Mouse (Mus musculus): ENCODE results near the gene Anapc15-ps.

Anapc15-ps gene

DNA sequence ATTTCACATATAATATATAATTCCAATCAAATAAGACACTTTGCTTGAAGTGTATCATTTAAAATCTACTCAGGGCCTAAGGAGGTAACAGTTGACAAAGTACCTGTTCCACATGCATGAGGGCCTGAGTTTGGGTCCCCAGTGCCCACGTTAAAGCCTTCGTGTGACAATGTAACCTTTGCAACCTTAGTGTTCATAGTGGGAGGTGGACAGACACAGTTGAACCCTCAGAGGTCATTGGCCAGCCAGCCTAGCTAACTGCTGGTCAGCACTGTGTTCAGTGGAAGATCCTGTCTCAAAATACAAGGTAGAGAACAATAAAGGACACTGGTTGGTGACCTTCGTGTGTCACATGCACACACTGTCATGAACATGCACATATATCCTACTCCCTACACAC lies 4.2 kb downstream of the Anapc15-ps start:
- no peak for DNase-seq (ENCODE audit: low spot score)

DNA sequence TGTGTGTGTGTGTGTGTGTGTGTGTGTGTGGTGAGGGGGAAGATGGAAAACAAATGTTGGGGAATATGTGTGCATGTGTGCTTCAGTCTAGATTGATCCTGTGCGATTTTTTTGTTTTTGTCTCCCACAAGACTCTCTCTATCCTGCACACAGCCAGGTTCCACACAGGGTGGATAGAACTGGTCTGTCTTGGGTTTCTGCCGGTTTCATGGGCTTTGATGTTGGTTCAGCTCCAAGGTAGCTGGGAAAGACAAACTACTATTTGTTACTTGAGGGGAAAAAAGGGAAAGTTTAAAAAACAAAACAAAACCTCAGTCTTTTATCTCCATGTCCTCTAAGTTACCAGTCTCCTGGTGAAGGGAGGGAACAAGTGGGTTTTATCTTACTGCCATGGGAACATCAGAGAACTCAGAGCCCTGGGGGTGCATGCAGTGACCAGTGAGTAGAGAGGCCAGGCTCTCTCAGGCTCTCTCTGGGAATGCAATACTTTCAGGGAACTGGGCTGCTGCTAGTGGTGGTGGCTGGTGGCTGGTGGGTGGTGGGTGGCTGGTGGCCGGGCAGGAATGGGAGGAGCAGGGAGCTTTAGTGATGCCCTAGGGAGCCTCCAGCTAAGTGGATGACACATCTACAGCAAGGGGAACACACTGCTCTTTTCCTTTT lies 5.8 kb downstream of the Anapc15-ps start:
- DNase-seq (ENCODE audit: low spot score) = no peak

DNA sequence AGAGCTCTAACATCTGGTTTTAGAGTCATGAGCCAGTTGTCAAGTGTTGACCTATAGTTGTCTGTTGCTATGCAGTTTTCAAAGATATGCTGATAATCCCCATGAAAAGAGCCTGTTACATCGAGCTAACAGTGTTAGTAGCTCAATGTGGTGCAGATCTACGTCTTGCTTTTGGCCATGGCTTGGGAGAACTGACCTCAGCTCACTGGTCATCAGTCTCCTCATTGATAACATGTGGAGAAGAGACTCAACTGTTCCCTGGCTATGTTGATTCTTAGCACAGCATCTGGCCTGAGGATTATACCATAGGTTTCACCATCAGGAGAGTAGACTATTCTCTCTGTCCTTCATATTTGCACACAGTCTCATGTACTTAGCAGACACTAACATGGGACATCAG lies 6.5 kb downstream of the Anapc15-ps start:
- no peak for DNase-seq (ENCODE audit: low spot score)

DNA sequence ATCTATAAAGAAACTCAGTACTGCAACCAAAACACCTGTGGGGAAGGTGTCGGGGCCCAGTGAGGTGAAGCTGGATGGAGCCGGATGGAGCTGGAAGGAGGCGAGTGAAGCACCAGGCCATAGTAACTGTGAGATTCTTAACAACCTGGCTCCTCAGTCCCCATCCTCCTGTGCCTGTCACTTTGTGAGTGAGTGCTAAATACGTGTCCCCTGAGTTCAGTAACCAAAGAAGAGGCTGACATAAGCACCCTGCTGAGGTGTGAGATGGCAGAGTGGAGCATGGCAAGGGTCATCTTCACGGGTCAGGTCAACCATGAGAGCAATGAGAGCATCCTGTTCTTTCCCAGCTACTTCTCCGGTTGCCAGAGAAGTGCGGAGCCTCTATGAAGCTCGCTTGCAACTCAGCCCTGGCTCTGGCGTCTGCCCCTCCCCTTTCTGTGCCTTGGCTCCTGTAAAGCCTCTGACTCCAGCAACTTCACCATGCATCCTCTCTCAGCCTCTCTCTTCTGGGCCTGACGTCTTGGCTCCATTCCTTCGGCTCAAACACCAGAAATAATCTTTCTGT lies 7.7 kb downstream of the Anapc15-ps start:
- no peak for DNase-seq (ENCODE audit: low spot score)

DNA sequence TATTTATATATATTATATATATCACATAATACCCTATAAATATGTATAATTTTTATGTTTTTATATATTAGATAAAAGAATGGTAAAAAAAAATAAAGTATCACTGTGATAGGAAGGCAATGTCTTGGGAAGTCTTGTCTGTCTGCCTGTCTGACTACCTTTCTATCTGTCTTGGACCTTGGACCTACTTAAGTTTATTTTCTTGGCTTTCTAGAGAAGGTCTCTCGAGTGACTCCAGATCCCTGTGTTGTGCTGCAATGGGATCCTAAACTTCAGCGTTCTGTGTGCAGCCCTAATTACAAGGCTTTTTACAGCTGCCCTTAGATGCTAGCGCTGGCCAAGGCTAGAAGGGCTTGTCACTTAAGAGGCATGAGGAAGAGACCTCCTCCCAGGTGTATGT lies 8.6 kb downstream of the Anapc15-ps start:
- no peak for DNase-seq (ENCODE audit: low spot score)

DNA sequence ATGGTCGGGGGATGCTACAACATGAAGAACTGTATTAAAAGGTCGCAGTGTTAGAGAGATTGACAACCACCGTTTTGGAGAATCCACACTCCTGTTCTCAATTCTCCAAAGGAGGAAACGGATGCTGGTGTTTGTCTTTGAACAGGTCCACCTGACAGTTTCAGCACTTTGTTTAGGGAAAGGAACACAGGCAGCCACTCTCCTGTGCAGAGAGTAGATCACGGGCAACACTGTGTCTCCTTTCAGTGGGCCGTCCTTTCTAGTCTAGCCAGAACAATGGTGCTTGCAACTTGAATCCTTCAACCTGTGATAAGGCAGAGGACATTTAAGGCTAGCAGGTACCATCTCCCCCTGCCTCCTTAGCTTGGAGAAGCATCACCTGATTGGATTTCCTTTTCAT lies 12.9 kb downstream of the Anapc15-ps start:
- no peak for DNase-seq (ENCODE audit: low spot score)

DNA sequence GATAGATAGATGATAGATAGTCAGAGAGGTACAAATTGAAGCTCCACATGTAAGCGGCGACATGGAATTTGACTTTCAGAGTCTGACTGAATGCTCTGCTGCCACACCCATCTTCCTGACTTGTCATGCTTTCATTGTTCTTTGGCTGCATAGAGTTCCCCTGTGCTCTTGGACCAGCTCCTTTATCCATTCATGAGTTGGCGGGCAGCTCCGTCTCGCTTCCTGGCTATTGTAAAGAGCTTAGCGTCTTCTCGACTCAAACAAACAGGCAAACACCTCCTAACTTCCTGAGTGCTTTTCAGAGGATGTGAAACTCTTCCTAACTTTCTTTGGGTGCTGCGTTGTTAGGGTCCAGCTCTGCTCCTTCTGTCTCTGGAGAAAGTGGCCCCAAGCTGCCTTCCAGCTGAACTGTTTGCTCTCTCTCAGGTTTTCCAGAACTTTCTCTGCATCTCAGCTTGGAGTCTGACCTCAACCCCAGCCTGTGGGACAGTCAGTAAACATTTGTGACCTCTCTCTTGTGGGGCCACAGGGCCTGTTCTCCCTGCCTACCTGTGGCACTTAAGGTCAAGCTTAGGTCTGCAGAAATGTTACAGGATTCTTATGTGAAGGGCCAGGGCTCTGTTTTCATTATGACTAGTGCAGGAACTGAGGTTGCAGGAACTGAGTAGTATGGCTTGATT lies 13.6 kb downstream of the Anapc15-ps start:
- no peak for DNase-seq (ENCODE audit: low spot score)

DNA sequence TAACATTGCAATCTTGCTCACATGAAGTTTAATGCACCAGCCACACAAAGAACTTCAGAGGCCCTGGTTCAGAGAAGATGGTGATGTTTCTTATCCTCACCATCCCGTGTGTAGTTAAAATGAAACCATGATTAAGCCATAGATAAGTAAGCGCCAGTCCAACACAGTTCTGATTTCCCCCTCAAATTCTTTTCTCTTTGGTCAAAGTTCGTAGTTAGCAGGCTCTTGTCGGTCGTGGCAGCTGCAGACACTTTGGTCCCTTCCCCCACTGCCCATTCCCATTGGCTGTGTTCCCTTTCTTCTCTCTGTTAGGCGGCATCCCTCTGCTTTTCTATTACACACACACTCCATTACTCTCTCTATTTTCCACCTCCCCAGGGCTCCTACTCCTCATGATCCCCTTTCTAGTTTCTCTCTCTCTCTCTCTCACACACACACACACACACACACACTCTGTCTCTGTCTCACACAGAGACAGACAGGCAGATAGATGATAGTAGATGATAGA lies 14.4 kb downstream of the Anapc15-ps start:
- no peak for DNase-seq (ENCODE audit: low spot score)

DNA sequence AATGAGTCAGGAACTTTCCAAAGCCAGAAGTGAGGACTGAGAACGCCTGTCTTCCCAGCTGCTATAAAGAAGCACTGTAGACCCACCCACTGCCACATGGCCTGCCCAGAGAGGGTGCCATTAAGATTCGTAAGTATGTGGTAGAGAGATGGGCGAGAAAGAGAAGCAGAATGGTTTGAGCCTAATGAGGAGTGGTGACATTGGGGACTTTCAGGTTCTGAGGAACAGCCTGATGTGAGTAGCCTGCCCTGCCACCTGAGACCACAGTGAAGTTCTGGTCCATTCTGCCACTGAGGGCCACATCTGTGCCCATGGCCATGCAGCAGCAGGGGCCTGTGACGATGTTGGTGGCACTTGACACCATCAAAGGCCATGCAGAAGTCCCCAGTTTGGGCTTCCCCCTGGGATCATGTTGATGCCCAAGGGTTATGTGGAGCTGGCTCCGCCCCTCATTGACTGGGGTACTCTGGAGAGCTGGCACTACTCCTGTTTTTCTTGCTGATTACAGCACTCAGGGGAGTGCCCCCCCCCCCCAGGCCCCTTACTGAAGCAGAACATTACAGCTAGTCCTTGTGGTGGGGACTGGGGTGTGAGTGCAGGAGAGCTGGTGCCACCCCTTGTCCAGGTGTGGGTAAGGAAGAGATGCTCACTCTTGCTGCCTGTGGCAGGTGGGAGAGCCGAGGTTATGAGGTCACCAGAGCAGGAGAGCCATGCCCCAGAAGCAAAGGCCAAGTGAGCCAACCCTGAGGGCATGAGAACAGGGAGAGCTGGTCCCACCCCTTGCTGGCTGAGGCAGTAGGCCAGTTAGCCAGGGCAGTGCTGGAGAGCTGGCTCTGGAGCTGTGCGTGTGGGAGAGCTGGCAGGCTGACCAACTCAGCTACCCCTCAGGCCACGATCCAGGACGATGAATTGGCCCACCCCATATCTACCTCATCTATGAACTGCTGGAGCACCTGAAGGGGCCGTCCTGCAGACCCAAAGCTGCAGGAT lies 16.7 kb downstream of the Anapc15-ps start:
- no peak for DNase-seq (ENCODE audit: low spot score)

DNA sequence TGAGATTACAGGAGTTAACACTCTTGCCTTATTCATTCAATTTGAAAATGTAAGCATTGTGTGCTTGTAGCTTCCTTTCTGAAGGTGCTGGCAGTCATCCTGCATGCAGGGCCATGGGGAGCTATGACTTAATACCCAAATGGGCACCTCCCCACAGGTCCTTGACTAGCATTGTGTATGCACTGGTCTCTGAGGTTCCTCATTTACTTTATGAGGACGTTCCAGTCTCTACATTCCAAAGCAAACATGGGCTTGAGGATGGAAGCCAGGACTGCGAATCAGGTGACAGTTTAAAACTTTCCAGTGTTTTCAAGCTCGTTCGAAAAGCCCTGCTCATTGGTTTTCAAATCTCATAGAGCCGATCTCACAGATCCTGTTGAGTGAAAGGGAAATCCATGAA lies 21.1 kb downstream of the Anapc15-ps start:
- DNase-seq (ENCODE audit: low spot score) = no peak

DNA sequence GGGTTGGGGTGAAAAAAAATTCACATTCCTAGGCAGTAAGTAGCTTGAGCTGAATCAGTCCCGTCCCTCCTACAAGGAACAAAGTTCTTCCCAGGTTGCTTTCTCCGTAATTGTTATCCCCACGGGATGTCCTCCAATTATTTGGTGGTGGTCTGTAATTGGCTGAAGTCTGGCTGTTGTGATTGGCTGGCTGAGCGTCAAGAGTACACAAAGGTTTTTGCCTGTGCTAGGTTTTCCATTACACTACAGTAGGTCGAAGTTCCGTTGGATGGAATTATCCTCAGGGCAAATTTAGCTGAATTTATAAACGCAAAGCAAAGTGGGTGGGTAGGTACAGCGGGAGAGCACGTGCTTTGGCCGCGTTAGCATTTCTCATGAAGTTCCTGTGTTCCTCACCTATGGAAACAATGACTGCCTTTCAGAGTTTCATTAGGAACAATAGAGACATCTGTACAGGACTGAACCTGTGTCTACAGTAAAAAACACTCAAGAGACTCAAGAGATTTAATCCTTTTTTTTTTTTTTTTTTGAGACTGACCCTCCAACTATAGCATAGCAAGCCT lies 24.8 kb downstream of the Anapc15-ps start:
- no peak for DNase-seq (ENCODE audit: low spot score)

DNA sequence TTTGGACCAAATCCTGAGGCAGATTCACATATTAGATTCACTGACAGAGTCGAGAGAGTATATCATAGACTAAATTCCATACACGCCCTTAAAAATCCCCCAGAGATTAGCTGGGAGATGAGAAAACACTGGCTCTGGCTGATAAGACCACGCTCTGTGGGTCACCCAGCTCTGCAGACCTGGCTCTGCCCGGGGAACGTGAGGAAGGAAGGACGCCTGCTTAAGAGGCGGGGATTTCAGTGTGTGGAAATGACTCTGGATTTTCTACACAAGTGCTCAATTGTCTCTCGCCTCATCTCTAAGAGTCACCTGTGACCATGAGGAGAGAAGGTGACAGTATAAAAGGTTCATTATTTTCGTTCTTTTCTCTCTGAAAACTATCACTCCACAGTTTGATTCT lies 26.1 kb downstream of the Anapc15-ps start:
- no peak for DNase-seq (ENCODE audit: low spot score)

DNA sequence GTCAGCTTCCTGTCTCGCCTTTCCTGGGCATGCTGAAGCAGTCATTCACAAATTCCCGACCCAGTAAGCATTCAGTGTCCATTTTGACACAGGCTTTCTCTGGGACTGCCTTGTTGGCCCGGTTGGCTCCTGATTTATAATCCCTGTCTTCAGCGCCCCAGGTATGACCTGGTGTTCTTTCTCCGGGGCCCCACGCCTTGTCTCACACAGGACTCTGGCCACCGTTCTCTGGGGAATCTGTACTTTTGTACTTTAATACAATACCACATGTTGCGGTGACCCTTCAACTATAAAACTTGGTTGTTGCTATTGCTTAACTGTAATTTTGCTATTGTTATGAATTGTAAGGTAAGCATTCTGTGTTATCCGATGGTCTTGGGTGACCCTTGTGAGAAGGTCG lies 26.7 kb downstream of the Anapc15-ps start:
- no peak for DNase-seq (ENCODE audit: low spot score)

DNA sequence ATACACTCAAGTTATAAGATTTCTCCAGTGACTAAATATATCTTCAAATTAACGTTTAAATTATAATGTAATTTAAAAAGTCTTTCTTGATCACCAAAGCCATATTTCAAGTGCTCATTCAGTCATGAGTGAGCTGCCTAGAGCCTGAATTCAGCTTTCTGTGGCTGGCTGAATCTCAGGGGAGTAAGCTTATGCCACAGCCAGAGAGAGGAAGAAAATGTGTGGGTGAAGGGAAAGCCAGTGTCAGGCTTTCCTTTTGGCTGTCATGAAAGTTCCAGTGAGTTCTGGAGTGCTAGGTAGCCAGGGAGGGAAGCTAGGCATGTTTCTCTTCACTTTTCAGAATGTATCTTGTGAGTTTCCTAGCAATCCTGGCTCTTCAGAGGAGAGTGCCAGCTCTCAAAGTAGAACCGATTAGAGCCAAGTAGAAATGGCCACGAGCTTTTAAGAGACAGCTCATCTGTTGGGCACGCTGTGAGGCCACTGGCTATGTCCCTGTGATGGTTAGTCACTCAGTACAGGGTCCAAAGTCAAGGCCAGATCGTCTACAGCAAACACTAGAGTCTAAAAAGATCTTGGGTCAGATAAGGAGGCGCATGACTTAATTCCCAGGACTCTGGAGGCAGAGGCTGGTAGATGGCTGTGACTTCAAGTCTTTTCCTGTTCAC lies 29.4 kb downstream of the Anapc15-ps start:
- DNase-seq (ENCODE audit: low spot score) = no peak

DNA sequence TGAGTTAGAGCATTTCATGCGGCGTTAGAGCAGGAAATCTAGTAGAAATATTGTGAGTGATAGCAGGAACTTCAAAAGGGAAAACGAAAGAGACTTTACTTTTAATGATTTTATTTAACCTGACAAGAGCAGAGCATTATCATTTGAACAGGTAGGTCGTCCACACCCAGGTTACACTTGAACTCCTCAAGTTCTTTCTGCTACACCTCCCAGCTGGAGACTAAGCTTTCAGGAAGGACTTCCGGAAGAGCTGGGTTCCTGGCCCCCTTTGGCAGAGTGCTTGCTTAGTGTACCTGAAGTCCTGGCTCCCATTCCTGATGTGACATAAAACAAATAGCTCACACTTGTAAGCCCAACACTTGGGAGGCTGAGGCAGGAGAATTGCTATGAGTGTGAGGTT lies 30.2 kb downstream of the Anapc15-ps start:
- no peak for DNase-seq (ENCODE audit: low spot score)

DNA sequence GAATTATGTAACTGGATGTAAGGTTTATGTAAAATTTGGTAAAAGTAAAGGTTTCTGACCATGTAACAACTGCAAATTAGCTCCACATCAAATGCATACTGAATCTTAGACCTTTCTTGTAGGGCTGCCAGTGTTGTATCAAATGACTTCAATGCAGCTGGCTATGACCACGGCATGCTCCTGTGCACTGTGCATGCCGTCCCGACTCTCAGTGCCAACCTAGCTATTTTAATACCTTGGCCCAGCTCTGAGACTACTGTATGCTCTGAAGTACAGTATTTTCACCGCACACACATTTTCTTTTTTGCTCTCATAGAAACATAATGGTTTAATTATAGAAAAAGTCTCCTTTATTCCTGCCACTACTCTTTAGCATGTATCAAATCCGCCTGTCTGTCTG lies 31.9 kb downstream of the Anapc15-ps start:
- DNase-seq (ENCODE audit: low spot score) = no peak

DNA sequence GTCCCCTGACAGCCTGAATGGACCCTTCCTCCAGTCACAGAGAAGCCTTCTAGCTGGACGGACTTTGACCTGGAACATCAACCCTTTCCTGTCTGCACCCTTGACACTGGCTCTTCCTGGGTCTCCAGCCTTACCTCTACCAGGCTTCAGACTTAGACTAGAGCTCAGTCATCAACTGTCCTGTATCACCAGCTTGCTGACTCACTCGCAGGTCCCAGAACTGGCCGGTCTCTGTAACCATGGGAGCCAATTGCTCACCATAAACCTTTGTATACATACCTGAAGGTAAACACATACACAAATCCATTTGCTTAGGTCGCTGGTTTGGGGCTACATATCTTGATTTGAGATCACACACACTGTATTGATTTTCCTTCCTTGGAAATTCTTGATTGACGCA lies 33.8 kb downstream of the Anapc15-ps start:
- no peak for DNase-seq (ENCODE audit: low spot score)

DNA sequence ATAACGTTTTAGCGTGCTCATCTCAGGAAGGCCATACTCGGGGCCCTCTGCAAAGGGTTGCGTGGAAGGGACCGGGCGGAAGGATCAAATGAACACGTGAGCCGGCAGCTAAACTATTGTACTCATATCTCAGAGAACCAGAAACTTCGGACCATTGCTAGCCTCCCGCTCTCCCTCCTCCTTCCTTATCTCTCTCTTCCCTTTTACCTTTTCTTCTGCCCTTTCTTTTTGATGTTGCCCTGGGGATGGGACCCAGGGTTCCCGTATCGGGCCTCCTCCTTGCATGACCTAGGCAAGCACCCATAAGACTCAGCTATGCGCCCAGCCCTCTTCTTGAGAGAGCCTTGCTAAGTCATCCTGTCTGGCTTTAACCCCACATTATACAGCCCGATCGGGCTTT lies 38.5 kb downstream of the Anapc15-ps start:
- DNase-seq (ENCODE audit: low spot score) = no peak

DNA sequence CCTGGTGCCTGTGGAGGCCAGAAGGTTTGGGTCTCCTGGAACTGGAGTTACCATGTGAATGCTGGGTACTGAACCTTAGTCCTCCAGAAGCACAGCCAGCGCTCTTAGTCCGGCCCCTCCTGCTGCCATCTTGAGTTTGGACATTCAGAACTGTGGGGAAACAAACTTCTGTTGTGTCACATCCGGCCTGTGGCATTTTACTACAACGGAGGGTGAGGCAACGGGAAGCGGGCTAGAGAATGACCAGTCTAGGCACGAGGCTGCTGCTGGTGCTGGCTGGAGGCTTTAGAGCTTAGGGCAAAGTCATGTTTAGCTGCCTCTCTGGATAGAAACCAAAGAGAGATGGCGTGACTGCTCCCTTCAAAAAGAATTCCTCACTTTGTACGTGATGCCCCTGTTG lies 39.0 kb downstream of the Anapc15-ps start:
- DNase-seq (ENCODE audit: low spot score) = no peak

DNA sequence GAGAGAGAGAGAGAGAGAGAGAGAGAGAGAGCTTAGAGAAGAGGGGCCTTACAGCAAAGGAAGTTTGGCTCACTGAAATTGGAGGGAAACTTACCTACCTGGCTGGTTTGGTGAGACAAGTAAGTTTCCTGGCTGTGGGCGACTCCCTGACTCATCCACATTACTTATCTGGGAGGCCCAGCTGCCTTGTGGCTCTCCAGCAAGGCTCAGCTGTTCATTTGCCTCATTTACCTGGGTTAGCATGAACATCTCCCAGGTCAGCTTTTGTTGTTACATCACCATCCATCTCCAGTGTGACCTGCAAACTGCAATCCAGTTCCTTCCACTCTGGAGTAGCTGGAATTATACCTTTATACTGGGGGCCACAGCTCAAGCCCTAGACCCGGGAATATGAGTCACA lies 41.7 kb downstream of the Anapc15-ps start:
- no peak for DNase-seq (ENCODE audit: low spot score)

DNA sequence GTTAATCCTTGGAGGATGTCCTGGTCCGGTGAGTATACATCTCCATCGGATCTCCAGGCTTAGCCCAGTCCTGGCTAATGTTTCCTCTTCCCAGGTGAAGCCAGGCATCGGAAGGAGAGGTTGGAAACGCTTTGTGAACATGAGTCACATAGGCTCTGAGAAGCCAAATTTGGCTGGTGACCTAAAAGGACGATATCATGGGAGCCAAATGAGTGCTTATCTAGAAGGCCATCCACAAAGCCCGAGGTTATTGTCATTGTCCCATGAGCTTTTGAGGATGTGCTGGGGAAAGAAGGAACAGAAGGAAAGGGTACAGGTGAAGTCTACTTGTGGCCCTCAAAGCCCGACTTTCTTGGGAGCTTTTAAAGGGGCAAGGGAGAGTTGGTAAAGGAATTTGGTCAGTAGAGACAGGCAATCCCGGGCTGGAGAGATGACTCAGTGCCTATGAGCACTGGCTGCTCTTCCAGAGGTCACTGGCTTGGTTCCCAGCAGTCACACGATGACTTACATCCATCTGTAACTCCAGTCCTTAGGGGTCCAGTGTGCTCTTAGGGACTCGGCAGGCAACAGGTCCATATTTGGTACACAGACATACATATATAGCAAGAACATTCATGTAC lies 42.4 kb downstream of the Anapc15-ps start:
- no peak for DNase-seq (ENCODE audit: low spot score)

All from ovary, postnatal 36 days (tissue).